Mouse (Mus musculus) left cerebral cortex, adult 11 months (tissue): ENCODE measurements around the gene Sesn2.

ENCODE experiments used
- DNase-seq: peaks from one replicate; pipeline ENCODE4 v3.0.0; 2022; ENCODE audit warnings: low spot score

The Sesn2 gene

GRCm38 (mm10) chr4:132514555-132515135 lies 4.3 kb upstream of the Sesn2 start:
- DNase-seq, result no peak

- no peak for DNase-seq
Observed at GRCm38 (mm10) chr4:132513395-132514273, 3.3 kb upstream of the Sesn2 start.

GRCm38 (mm10) chr4:132512080-132512479 lies 1.8 kb upstream of the Sesn2 start:
- no peak for DNase-seq

- no peak for DNase-seq
Observed at GRCm38 (mm10) chr4:132509621-132510296, 542 bp downstream of the Sesn2 start.

GRCm38 (mm10) chr4:132507210-132507609 lies 3.1 kb downstream of the Sesn2 start:
- no peak for DNase-seq

- no peak for DNase-seq
Observed at GRCm38 (mm10) chr4:132506250-132506649, 4.1 kb downstream of the Sesn2 start.

- no peak for DNase-seq
Observed at GRCm38 (mm10) chr4:132505800-132506199, 4.5 kb downstream of the Sesn2 start.

- no peak for DNase-seq
Observed at GRCm38 (mm10) chr4:132505034-132505738, 5.1 kb downstream of the Sesn2 start.

GRCm38 (mm10) chr4:132503344-132503743 lies 7.0 kb downstream of the Sesn2 start:
- DNase-seq, result no peak

- DNase-seq, result no peak
Observed at GRCm38 (mm10) chr4:132501639-132502038, 8.7 kb downstream of the Sesn2 start.

GRCm38 (mm10) chr4:132494271-132494918 lies 15.9 kb downstream of the Sesn2 start:
- DNase-seq, result no peak

- no peak for DNase-seq
Observed at GRCm38 (mm10) chr4:132492178-132493060, 17.9 kb downstream of the Sesn2 start.

GRCm38 (mm10) chr4:132491748-132492147 lies 18.6 kb downstream of the Sesn2 start:
- no peak for DNase-seq

GRCm38 (mm10) chr4:132491057-132491456 lies 19.2 kb downstream of the Sesn2 start:
- DNase-seq, result no peak

GRCm38 (mm10) chr4:132490273-132491010 lies 19.9 kb downstream of the Sesn2 start:
- no peak for DNase-seq

- DNase-seq, result no peak
Observed at GRCm38 (mm10) chr4:132488976-132489375, 21.3 kb downstream of the Sesn2 start.

- DNase-seq, result no peak
Observed at GRCm38 (mm10) chr4:132488521-132488920, 21.8 kb downstream of the Sesn2 start.

GRCm38 (mm10) chr4:132484820-132485219 lies 25.5 kb downstream of the Sesn2 start:
- DNase-seq, result no peak

- DNase-seq, result no peak
Observed at GRCm38 (mm10) chr4:132484231-132484630, 26.1 kb downstream of the Sesn2 start.
